Mouse (Mus musculus) hindbrain, embryonic 12.5 days (tissue): ENCODE measurements around the gene Fancm. TPM values are rescaled to one million over a fixed set of nuclear protein-coding genes. Genes with fewer than 3 reads are reported as not detected.
"Not testable (repeated sequence)": the region's sequence is repeated elsewhere in the genome, so short reads cannot be mapped to it uniquely, and the experiment has no call there.

Experiments
- ATAC-seq: fragments of 200-750 bp; cut with Nextera tagmentation; 2 replicates; pipeline ENCODE4 v1.8.0; 2017; ENCODE audit warnings: moderate TSS enrichment; ENCODE audit not compliant: low FRiP score
- H3K27ac ChIP-seq: fragments of 300-500 bp; sonication (generic); 2 replicates; pipeline ENCODE4 v1.5.1; 2016; ENCODE audit warnings: mild to moderate bottlenecking
- H3K27me3 ChIP-seq: fragments of 300-500 bp; sonication (generic); 2 replicates; pipeline ENCODE4 v1.6.1; 2016; ENCODE audit warnings: mild to moderate bottlenecking
- H3K36me3 ChIP-seq: fragments of 300-500 bp; sonication (generic); 2 replicates; pipeline ENCODE4 v1.6.1; 2016; ENCODE audit warnings: mild to moderate bottlenecking
- H3K4me1 ChIP-seq: fragments of 300-500 bp; sonication (generic); 2 replicates; pipeline ENCODE4 v1.6.1; 2016
- H3K4me2 ChIP-seq: fragments of 300-500 bp; sonication (generic); replicated peaks from 2 replicates; pipeline ENCODE4 v1.6.1; 2016; ENCODE audit warnings: mild to moderate bottlenecking
- H3K4me3 ChIP-seq: fragments of 300-500 bp; sonication (generic); 2 replicates; pipeline ENCODE4 v1.5.1; 2016; ENCODE audit warnings: mild to moderate bottlenecking
- H3K9ac ChIP-seq: fragments of 300-500 bp; sonication (generic); 2 replicates; pipeline ENCODE4 v1.6.1; 2016; ENCODE audit warnings: mild to moderate bottlenecking, moderate library complexity
- H3K9me3 ChIP-seq: fragments of 300-500 bp; sonication (generic); replicated peaks from 2 replicates; pipeline ENCODE4 v1.6.1; 2016; ENCODE audit warnings: mild to moderate bottlenecking
- WGBS: fragments of 180-500 bp; shearing (Covaris S2); methylation state at CpG from one replicate; pipeline ENCODE4 v1.1.7; 2016; 5-methylcytosine and 5-hydroxymethylcytosine counted together
- polyA plus RNA-seq: library from polyadenylated mRNA; unstranded; fragments of >200 nt; fragmentation: Nextera tagmentation; extraction: Ambion mirVana; gene quantifications from 2 replicates; pipeline ENCODE4 v1.2.1, GENCODE M21; 2016

The Fancm gene
- polyA plus RNA-seq, 1 experiment from 2014 or later = 15.1 TPM

DNA sequence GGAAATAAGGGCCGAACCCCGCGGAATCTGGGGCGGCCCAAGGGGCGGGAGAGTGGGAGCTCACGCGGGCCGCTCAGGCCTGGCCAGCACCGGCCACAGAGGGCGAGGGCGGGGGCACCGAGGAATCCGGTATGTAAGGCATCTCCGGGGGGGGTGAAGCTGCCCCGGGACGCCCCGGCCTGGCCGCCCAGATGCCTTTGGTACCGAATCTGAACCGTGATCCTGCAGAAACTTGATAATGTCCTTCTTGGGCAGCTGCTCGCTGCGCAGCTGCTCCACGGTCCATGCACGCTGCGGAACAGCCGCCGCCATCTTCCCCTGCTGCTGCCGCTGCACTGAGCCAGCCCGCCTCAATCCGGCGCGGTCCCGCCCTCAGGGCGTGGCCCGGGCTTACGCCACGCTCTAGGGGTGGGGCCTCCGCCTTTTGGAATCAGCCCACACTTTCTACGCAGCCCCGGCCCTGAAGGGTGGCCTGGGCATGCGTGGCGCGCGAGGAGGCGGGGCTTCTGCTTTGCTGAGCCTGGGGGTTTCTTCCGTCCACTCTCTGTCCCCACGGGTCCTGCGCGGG is 1.7 kb upstream of the Fancm start, which contains the start of gene Fkbp3:
Gene Fkbp3 (minus strand): TSS at position 397 of the 568 bp plus-strand sequence.
- Histone ChIP-seq H3K27me3 (no peaks in the 10 kb centered on the region), H3K4me2 (peak within 1 kb of the TSS; percentile 92), H3K4me1 (peaks cover 33% of the 10 kb centered on the region), H3K36me3 (peaks cover 5% of the 10 kb centered on the region), H3K4me3 (peak within 1 kb of the TSS; percentile 91), H3K9me3 (no peaks in the 10 kb centered on the region), H3K9ac (peak within 1 kb of the TSS; percentile 90), H3K27ac (peak within 1 kb of the TSS; percentile 92)
- ATAC-seq = peak; percentile 99
- WGBS = under 1% methylated on average over 49 of the region's 49 CpGs

DNA sequence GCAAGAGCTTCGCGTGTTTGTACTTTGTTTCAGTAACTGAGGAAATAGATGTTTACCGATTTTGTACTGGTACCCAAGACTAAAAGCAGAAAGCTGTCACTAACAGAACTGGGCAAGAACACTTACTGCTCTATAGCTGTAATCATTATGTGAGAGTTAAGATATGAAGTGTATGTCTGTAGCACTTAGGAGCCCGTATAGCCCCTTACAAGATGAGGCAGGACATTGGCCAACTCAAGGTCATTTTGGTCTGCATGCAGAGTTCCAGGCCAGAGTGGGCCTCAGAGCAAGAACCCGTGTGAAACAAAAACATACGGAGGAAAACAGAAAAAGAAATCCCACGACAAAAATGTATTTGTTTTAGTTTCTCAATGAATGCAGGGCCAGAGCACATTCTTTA is 752 bp upstream of the Fancm start:
- H3K27me3 ChIP-seq = no peaks in the 10 kb centered on the region
- H3K4me2 ChIP-seq = peak overlapping the region; percentile 92
- 49% methylated on average over 7 of the region's 7 CpGs for WGBS
- peaks cover 1% of the 10 kb centered on the region; the same call in 1 of the 2 replicates for H3K36me3 ChIP-seq
- no peak for ATAC-seq
- H3K9me3 ChIP-seq = no peaks in the 10 kb centered on the region
- H3K9ac ChIP-seq = no peak overlapping the region
- H3K27ac ChIP-seq = peak overlapping the region; percentile 92
- peak overlapping the region; percentile 91 for H3K4me3 ChIP-seq
- peaks cover 33% of the 10 kb centered on the region for H3K4me1 ChIP-seq

DNA sequence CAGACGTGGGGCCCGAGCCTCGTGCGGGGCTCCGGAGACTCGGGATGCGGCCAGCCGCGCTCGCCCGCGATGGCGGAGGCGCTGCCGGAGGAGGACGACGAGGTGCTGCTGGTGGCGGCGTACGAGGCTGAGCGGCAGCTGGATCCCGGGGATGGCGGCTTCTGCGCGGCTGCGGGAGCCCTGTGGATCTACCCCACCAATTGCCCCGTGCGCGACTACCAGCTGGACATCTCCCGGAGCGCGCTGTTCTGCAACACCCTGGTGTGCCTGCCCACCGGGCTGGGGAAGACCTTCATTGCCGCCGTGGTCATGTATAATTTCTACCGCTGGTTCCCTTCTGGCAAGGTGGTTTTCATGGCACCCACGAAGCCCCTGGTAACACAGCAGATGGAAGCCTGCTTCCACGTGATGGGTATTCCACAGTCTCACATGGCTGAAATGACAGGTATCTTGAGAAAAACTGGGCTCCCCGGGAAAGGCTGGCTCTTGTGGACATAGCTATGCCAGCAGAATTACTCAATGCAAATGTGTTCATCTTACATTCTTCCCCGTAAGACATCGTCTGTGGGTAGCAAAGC is 419 bp downstream of the Fancm start:
- peaks cover 33% of the 10 kb centered on the region for H3K4me1 ChIP-seq
- peak overlapping the region; percentile 91 for H3K4me3 ChIP-seq
- H3K4me2 ChIP-seq = peak overlapping the region; percentile 92
- H3K9ac ChIP-seq = peak overlapping the region; percentile 88
- no peaks in the 10 kb centered on the region for H3K27me3 ChIP-seq
- WGBS = under 1% methylated on average over 41 of the region's 41 CpGs
- H3K9me3 ChIP-seq = no peaks in the 10 kb centered on the region
- peak; percentile 6; the same call in 1 of the 2 replicates for ATAC-seq
- H3K27ac ChIP-seq = peak overlapping the region; percentile 91
- H3K36me3 ChIP-seq = peaks cover 11% of the 10 kb centered on the region

DNA sequence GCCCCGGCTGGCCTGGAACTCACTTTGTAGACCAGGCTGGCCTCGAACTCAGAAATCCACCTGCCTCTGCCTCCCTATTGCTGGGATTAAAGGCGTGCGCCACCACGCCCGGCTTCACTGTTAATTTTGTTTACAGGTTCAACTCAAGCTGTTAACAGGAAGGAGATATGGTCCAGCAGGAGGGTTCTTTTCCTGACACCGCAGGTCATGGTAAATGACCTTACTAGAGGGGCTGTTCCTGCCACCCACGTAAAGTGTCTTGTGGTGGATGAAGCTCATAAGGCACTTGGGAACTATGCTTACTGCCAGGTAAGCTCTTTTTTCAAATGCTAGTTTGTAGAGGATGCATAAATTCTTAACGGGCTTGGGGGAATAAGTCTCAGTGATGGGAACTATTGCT is 1.5 kb downstream of the Fancm start:
- peaks cover 33% of the 10 kb centered on the region for H3K4me1 ChIP-seq
- no peak overlapping the region for H3K27ac ChIP-seq
- 86% methylated on average over 9 of the region's 9 CpGs for WGBS
- ATAC-seq = no peak
- no peaks in the 10 kb centered on the region for H3K9me3 ChIP-seq
- peak overlapping the region; percentile 92 for H3K4me2 ChIP-seq
- H3K27me3 ChIP-seq = no peaks in the 10 kb centered on the region
- peaks cover 13% of the 10 kb centered on the region for H3K36me3 ChIP-seq
- H3K9ac ChIP-seq = 0 out of 2 replicates have a peak overlapping the region, but pooled peaks have one; percentile 88
- peak overlapping the region; percentile 91; the same call in 1 of the 2 replicates for H3K4me3 ChIP-seq

DNA sequence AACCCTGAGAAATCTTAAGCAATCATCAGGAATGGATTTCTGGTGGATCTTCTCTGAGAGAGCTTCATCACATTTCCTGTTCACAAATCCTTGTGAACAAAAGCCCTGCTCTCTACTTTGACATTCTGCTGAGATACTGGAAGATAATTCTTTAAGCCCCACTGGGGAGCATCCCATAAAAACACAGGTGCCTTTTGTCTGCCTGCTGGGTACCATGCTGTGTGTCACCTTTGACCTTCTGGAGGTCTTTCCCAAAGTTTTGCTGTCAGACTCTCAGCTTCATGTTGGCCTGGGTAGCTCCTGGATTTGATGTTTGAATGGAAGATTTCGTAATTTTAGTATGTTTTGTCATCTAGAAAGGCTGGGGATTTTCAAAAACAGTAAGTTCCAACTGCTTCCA is 33.3 kb downstream of the Fancm start:
- Histone ChIP-seq H3K4me1 (no peaks in the 10 kb centered on the region), H3K4me3 (no peak overlapping the region), H3K27me3 (no peaks in the 10 kb centered on the region), H3K9me3 (no peaks in the 10 kb centered on the region), H3K36me3 (peaks cover 30% of the 10 kb centered on the region), H3K4me2 (no peak overlapping the region), H3K27ac (no peak overlapping the region), H3K9ac (no peak overlapping the region)
- no peak for ATAC-seq
- 81% methylated on average over 1 of the region's 1 CpGs for WGBS

DNA sequence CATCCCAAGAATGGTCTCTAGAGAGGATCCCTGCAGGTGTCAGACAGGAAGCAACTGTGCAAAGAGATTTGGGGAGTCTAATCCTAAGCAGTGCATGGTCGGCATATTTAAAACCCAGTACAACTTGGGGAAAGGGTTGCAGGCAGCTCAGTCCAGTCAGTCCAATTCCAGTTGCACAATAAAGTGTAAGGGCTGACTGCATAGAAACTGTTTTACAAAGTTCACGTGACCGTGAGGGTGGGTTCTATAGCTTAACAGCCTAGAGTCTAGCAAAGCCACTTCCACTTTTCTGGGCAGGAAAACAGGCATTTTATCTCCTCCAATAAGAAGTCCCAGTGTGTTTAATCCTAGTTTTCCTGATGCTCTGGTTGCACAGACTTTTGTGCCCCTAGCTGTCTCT is 36.1 kb downstream of the Fancm start:
- ATAC-seq = no peak
- Histone ChIP-seq H3K4me1 (no peaks in the 10 kb centered on the region), H3K4me3 (no peak overlapping the region), H3K27ac (no peak overlapping the region), H3K4me2 (no peak overlapping the region), H3K9ac (no peak overlapping the region), H3K36me3 (peaks cover 27% of the 10 kb centered on the region), H3K27me3 (no peaks in the 10 kb centered on the region), H3K9me3 (no peaks in the 10 kb centered on the region)
- WGBS = 89% methylated on average over 3 of the region's 3 CpGs

DNA sequence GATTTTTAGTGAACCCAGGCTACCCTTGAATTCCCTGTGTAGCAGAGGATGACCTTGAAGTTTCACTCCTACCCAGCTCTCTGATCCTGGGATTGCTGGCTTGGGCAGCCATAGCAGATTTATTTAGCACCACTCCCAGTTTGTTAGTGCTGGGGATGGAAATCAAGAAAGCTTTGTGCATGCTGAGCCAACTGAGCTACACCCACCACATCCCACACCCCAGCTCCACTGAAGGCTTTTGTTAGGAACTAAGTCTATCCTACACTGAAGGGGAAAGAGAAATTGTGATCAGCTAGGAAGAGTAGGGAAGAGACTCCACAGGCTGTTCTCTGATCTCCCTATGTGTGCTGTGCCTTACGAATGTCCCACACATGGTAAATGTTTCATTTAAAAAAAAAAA is 37.4 kb downstream of the Fancm start:
- no peak for ATAC-seq
- peaks cover 25% of the 10 kb centered on the region for H3K36me3 ChIP-seq

DNA sequence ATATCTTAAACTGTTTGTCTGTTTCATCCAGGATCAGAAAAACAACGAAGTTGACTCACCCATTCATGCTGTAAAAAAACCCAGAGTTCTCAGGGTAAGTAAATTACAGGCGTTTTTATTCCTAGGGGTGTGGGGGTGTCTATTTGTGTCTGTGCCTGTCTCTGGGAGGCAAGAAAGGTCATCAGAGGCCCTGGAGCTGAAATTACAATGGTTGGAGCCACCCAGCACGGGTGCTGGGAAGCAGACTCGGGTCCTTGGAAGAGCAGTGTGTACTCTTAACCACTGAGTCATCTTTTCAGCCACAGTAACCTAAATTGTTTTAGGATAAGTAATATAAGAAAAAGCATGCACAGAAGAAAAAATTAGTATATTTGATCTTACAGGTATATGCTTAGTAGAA is 38.5 kb downstream of the Fancm start:
- peaks cover 33% of the 10 kb centered on the region for H3K36me3 ChIP-seq

More for the DNA sequence above, 37.4 kb downstream of the Fancm start:
- WGBS = 97% methylated on average over 1 of the region's 1 CpGs
- no peak overlapping the region for H3K9ac ChIP-seq
- no peaks in the 10 kb centered on the region for H3K4me1 ChIP-seq
- no peak overlapping the region for H3K4me3 ChIP-seq
- no peak overlapping the region for H3K27ac ChIP-seq
- H3K9me3 ChIP-seq = no peaks in the 10 kb centered on the region
- H3K4me2 ChIP-seq = no peak overlapping the region
- H3K27me3 ChIP-seq = no peaks in the 10 kb centered on the region

DNA sequence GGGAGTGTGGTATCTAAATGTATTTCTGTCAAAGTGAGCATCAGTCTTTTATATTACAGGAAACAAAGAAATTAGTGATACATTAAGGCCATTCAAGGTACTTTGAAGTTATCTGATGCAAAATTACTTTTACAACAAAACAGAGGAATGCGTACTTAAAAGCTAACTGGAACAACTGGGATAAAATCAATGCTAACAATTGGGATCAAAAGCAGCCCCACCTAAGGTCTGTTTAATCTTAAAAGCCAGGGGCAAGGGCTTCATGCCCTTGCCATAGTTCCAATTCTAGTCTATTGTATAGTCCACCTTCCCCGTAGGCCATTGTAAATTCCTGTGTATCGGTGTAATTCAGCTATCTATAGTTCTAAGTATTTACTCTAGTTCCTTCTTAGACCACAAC is 39.6 kb downstream of the Fancm start:
- 91% methylated on average over 3 of the region's 3 CpGs for WGBS
- H3K9ac ChIP-seq, H3K27ac ChIP-seq, H3K4me3 ChIP-seq, H3K4me2 ChIP-seq, H3K9me3 ChIP-seq, ATAC-seq, H3K4me1 ChIP-seq, H3K27me3 ChIP-seq: not testable (repeated sequence)
- H3K36me3 ChIP-seq = peaks cover 39% of the 10 kb centered on the region

More for the DNA sequence above, 38.5 kb downstream of the Fancm start:
- Histone ChIP-seq H3K9ac (no peak overlapping the region), H3K27ac (no peak overlapping the region), H3K9me3 (no peaks in the 10 kb centered on the region), H3K4me1 (no peaks in the 10 kb centered on the region), H3K27me3 (no peaks in the 10 kb centered on the region), H3K4me3 (no peak overlapping the region), H3K4me2 (no peak overlapping the region)
- 89% methylated on average over 4 of the region's 4 CpGs for WGBS
- no peak for ATAC-seq

DNA sequence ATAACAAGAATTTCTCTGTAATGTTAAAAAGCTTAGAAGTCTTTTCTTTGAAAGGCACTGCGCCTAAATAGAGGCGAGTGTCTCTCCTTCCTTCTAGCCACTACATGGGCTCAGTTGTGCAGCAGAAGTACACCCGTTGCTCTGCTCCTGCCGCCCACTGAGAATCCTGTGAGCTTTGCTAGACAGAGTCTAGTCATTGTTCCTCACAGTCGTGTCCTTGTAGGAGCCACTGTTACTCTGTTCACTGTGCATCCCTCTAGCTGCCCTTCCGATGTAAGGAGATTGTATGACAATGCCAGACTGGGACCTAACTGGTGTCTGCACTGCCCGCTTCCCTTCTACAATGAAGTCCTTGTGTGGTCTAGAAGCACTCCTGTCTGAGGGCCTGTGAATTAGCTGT is 43.6 kb downstream of the Fancm start:
- Histone ChIP-seq H3K27me3 (no peaks in the 10 kb centered on the region), H3K4me3 (no peak overlapping the region), H3K27ac (no peak overlapping the region), H3K4me1 (no peaks in the 10 kb centered on the region), H3K9ac (no peak overlapping the region), H3K4me2 (no peak overlapping the region), H3K9me3 (no peaks in the 10 kb centered on the region), H3K36me3 (peaks cover 54% of the 10 kb centered on the region)
- 86% methylated on average over 7 of the region's 7 CpGs for WGBS
- ATAC-seq = no peak

DNA sequence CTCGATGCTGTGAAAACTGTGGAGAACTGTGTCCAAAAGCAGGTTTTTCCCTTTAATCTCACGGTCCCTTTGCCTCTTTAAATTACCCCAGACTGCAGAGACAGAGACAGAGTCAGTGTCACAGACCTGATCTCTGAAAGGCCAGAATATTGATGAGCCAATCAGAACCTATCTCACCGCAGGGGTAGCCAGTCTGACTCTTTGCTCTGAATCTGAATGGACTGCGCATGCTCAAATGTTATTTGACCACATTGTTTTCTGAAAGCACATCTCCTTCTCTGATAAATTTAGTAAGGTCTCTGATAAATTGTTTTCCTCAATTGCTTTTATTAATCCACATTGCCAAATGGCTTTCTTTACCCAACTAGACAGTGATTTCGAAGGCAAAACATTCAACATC is 44.0 kb downstream of the Fancm start:
- WGBS = 93% methylated on average over 5 of the region's 5 CpGs
- ATAC-seq = no peak
- Histone ChIP-seq H3K4me1 (no peaks in the 10 kb centered on the region), H3K27ac (no peak overlapping the region), H3K27me3 (no peaks in the 10 kb centered on the region), H3K4me3 (no peak overlapping the region), H3K36me3 (peaks cover 54% of the 10 kb centered on the region), H3K9me3 (no peaks in the 10 kb centered on the region), H3K4me2 (no peak overlapping the region), H3K9ac (no peak overlapping the region)

DNA sequence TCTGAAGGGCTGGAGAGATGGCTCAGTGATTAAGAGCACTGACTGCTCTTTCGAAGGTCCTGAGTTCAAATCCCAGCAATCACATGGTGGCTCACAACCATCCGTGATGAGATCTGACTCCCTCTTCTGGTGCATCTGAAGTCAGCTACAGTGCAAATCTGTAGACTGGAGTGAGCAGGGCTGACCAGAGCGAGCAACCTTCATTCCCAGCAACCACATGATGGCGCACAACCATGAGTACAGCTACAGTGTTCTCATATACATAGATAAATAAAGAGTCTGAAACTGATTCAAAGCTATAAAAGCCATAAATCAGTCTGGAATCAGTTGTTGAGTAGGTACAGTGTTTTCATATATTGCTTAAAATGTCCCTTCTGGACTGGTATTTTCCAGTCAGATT is 60.7 kb downstream of the Fancm start:
- ATAC-seq, H3K27me3 ChIP-seq, H3K4me2 ChIP-seq, H3K9ac ChIP-seq, H3K9me3 ChIP-seq, H3K27ac ChIP-seq, H3K4me1 ChIP-seq, H3K4me3 ChIP-seq: not testable (repeated sequence)
- WGBS = 95% methylated on average over 4 of the region's 4 CpGs
- H3K36me3 ChIP-seq = peaks cover 22% of the 10 kb centered on the region
